Mouse (Mus musculus): ENCODE data around the gene Tspan32. TPM values are rescaled to one million over a fixed set of nuclear protein-coding genes. Genes with fewer than 3 reads are reported as not detected.

Gene Tspan32
- total and polyA plus RNA-seq, 3 experiments = 0.44 to 1.9 (median 1.3) TPM

- H3K27ac ChIP-seq = no peak overlapping the region; the same call in 1 of the 2 replicates
- 71% methylated on average over 2 of the region's 2 CpGs for WGBS
These were observed 46.5 kb downstream of the Tspan32 start for GRCm38 (mm10) chr7:143051316-143051715.

GRCm38 (mm10) chr7:143052626-143053007 lies 47.8 kb downstream of the Tspan32 start, which contains the start of gene Cd81:
TSS of gene Cd81 (plus strand) at chr7:143052739.
- H3K9ac ChIP-seq (ENCODE audit: low read depth, low read length) = peak within 1 kb of the TSS; percentile 98
- H3K4me1 ChIP-seq (ENCODE audit: control insufficient read depth, insufficient read depth, low read length) = peaks cover 32% of the 10 kb centered on the region
- peak within 1 kb of the TSS; percentile 100 for H3K27ac ChIP-seq
- peaks cover 7% of the 10 kb centered on the region for H3K79me2 ChIP-seq (replicated peaks; ENCODE audit: control insufficient read depth, insufficient read depth, low read length)
- H3K36me3 ChIP-seq (ENCODE audit: control insufficient read depth, insufficient read depth, low read length) = peaks cover 7% of the 10 kb centered on the region
- WGBS = under 1% methylated on average over 37 of the region's 37 CpGs
- DNase-seq = peak; percentile 91 to 97
- intact Hi-C loops (cut with DNase I) = loop anchor here (1.0 kb wide), 1 partner anchor 44 kb away; no protein-coding TSS in a partner anchor
- H3K4me3 ChIP-seq = peak within 1 kb of the TSS; percentile 77
- TF ChIP-seq POLR2A (IDR thresholded peaks at IDR 0.05; ENCODE audit: insufficient read depth, low read depth, low read length) = peak; percentile 100
- TF ChIP-seq CTCF (IDR thresholded peaks at IDR 0.05) = no peak
- peak; percentile 35; the same call in 1 of the 2 replicates for TF ChIP-seq EP300 (IDR thresholded peaks at IDR 0.05; ENCODE audit: insufficient read depth, low read depth, low read length)
- no peaks in the 10 kb centered on the region for H3K27me3 ChIP-seq (ENCODE audit: control insufficient read depth, insufficient read depth, low read length)

More at GRCm38 (mm10) chr7:143051316-143051715, 46.5 kb downstream of the Tspan32 start:
- peaks cover 2% of the 10 kb centered on the region for H3K79me2 ChIP-seq (replicated peaks; ENCODE audit: control insufficient read depth, insufficient read depth, low read length)
- DNase-seq = no peak
- H3K4me1 ChIP-seq (ENCODE audit: control insufficient read depth, insufficient read depth, low read length) = peaks cover 20% of the 10 kb centered on the region
- TF ChIP-seq EP300 (IDR thresholded peaks at IDR 0.05; ENCODE audit: insufficient read depth, low read depth, low read length) (no peak), CTCF (IDR thresholded peaks at IDR 0.05) (no peak), POLR2A (IDR thresholded peaks at IDR 0.05; ENCODE audit: insufficient read depth, low read depth, low read length) (no peak)
- no peak overlapping the region for H3K9ac ChIP-seq (ENCODE audit: low read depth, low read length)
- intact Hi-C loops (cut with DNase I) = loop anchor here (1.0 kb wide), 1 partner anchor 8 kb away; no protein-coding TSS in a partner anchor
- H3K36me3 ChIP-seq (ENCODE audit: control insufficient read depth, insufficient read depth, low read length) = peaks cover under 1% of the 10 kb centered on the region
- no peaks in the 10 kb centered on the region for H3K27me3 ChIP-seq (ENCODE audit: control insufficient read depth, insufficient read depth, low read length)
- H3K4me3 ChIP-seq = no peak overlapping the region

DNA sequence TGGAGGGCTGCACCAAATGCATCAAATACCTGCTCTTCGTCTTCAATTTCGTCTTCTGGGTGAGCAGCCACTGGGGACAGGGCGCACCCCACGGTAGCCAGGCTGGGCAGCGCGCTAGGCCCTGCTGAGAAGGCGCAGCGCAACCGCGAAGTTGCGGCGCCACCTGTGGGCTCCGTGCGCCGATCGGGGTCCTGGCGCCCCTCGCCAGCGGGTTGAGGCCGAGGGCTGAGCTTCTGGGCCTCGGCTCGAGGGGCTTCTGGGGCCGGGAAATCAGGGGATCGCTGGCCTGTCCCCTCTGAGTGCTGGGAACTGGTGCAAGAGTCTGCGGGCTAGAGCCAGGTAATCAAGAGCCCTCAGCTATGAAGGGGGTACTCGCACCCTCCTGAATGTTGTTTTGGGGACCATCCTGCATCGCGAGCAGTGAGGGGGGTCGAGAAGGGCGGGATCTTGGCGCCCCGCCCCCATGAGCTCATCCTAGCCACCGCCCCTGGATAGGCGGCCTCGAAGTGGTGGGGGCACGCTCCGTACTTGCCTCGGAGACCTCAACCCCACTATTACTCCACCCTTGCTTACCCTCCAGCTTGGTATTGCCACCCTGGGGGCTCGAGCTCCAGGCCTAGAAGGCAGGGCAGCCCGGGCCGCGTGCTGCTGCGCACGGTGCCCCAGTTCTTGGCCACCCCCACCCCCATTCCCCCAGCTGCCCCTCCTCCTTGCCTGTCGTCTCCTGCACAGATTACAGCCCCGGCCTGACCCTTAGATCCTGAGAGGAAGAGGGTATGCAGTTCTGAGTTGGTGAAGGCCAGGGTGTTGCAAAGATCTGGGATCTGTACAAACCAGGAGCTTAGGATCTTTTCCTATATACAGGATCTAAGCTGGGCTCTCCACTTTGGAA lies 48.4 kb downstream of the Tspan32 start:
- H3K79me2 ChIP-seq (replicated peaks; ENCODE audit: control insufficient read depth, insufficient read depth, low read length) = peaks cover 7% of the 10 kb centered on the region
- peaks cover 8% of the 10 kb centered on the region for H3K36me3 ChIP-seq (ENCODE audit: control insufficient read depth, insufficient read depth, low read length)
- intact Hi-C loops (cut with DNase I) = loop anchor here (1.0 kb wide), 1 partner anchor 45 kb away; no protein-coding TSS in a partner anchor
- peaks cover 39% of the 10 kb centered on the region for H3K4me1 ChIP-seq (ENCODE audit: control insufficient read depth, insufficient read depth, low read length)
- H3K27me3 ChIP-seq (ENCODE audit: control insufficient read depth, insufficient read depth, low read length) = no peaks in the 10 kb centered on the region
- peak; percentile 60 for TF ChIP-seq CTCF (IDR thresholded peaks at IDR 0.05)
- TF ChIP-seq POLR2A (IDR thresholded peaks at IDR 0.05; ENCODE audit: insufficient read depth, low read depth, low read length) = no peak
- TF ChIP-seq EP300 (IDR thresholded peaks at IDR 0.05; ENCODE audit: insufficient read depth, low read depth, low read length) = no peak; the same call in 1 of the 2 replicates
- peak overlapping the region; percentile 100 for H3K27ac ChIP-seq
- H3K9ac ChIP-seq (ENCODE audit: low read depth, low read length) = peak overlapping the region; percentile 98
- WGBS = under 1% methylated on average over 46 of the region's 46 CpGs
- peak overlapping the region; percentile 77 for H3K4me3 ChIP-seq
- DNase-seq = peak; percentile 83 to 86

DNA sequence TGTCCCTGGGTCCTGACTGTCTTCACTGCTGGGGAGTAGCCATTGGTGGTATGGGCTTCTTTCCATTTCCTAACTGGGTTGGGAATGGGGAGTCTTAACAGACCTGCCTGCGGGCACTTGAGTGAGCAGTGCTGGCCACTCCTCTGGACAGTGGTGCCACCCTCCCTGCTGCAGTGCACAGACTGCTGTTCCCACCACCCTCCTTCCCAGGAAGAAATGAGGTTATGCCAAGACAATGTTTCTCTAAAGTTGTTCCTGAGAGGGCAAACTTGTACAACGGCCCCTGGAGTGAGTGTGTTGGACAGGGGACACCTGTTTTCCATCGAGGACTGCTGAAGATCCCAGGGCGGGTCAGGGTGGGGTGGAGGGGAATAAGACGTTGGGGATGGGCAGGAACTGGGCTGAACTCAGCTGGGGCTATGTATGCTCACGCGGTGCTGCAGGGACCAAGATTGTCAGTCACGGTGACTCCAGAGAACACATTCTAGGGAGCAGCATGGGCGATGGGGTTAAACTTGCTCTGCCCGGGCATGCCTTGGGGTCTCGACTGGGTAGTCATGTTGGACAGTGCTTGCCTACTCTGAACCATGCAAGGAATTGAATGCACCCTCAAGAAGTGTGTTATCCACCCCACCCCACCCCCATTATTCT lies 49.2 kb downstream of the Tspan32 start:
- Histone ChIP-seq H3K36me3 (ENCODE audit: control insufficient read depth, insufficient read depth, low read length) (peaks cover 8% of the 10 kb centered on the region), H3K4me3 (peak overlapping the region; percentile 77), H3K79me2 (replicated peaks; ENCODE audit: control insufficient read depth, insufficient read depth, low read length) (peaks cover 7% of the 10 kb centered on the region), H3K27me3 (ENCODE audit: control insufficient read depth, insufficient read depth, low read length) (no peaks in the 10 kb centered on the region), H3K4me1 (ENCODE audit: control insufficient read depth, insufficient read depth, low read length) (peaks cover 47% of the 10 kb centered on the region), H3K9ac (ENCODE audit: low read depth, low read length) (peak overlapping the region; percentile 98), H3K27ac (peak overlapping the region; percentile 100)
- 4% methylated on average over 11 of the region's 11 CpGs for whole genome bisulfite sequencing
- TF ChIP-seq CTCF (IDR thresholded peaks at IDR 0.05) (no peak), POLR2A (IDR thresholded peaks at IDR 0.05; ENCODE audit: insufficient read depth, low read depth, low read length) (no peak), EP300 (IDR thresholded peaks at IDR 0.05; ENCODE audit: insufficient read depth, low read depth, low read length) (no peak)
- intact Hi-C loops (cut with DNase I) = loop anchor here (1.0 to 2.0 kb wide), 2 partner anchors 15 to 46 kb away; partner anchors contain the start of gene Tssc4
- peak in 1 of 2 experiments; percentile 58 for DNase-seq

DNA sequence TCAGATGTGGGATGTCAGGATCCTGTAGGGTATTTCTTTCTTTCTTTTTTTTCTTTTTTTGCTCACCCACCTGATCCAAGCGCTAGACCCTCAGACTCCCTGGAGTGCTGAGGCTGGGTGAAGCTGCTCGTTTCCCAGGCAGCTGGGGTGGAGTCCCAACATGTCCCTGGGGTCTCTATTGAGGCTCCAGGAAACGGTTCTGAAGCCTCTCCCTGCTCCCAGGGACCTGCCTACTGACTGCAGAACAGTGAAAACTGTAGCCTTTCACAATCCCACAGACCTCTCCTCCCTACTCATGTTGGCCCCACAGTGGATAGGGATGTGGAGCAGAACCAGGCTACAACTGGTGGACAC lies 49.7 kb downstream of the Tspan32 start:
- H3K27me3 ChIP-seq (ENCODE audit: control insufficient read depth, insufficient read depth, low read length) = no peaks in the 10 kb centered on the region
- intact Hi-C loops (cut with DNase I) = loop anchor here (2.0 kb wide), 1 partner anchor 14 kb away; the partner anchor contains the start of gene Tssc4
- peak overlapping the region; percentile 77 for H3K4me3 ChIP-seq
- WGBS = 10% methylated on average over 3 of the region's 3 CpGs
- H3K79me2 ChIP-seq (replicated peaks; ENCODE audit: control insufficient read depth, insufficient read depth, low read length) = peaks cover 7% of the 10 kb centered on the region
- H3K27ac ChIP-seq = peak overlapping the region; percentile 100
- H3K9ac ChIP-seq (ENCODE audit: low read depth, low read length) = peak overlapping the region; percentile 98
- DNase-seq = peak in 1 of 2 experiments; percentile 50
- H3K4me1 ChIP-seq (ENCODE audit: control insufficient read depth, insufficient read depth, low read length) = peaks cover 51% of the 10 kb centered on the region
- TF ChIP-seq EP300 (IDR thresholded peaks at IDR 0.05; ENCODE audit: insufficient read depth, low read depth, low read length) (0 out of 2 replicates have a peak, but pooled peaks have one; percentile 46), POLR2A (IDR thresholded peaks at IDR 0.05; ENCODE audit: insufficient read depth, low read depth, low read length) (no peak)
- peaks cover 12% of the 10 kb centered on the region for H3K36me3 ChIP-seq (ENCODE audit: control insufficient read depth, insufficient read depth, low read length)
